Mouse (Mus musculus): ENCODE measurements around the gene Gm49384. TPM values are rescaled to one million over a fixed set of nuclear protein-coding genes. Genes with fewer than 3 reads are reported as not detected.
"Not testable (repeated sequence)": the region's sequence is repeated elsewhere in the genome, so short reads cannot be mapped to it uniquely, and the experiment has no call there.

Gene Gm49384
- polyA plus RNA-seq, 1 experiment from 2014 or later = 31.2 TPM

- H3K27ac ChIP-seq = no peak overlapping the region
- no peaks in the 10 kb centered on the region for H3K9me3 ChIP-seq
- WGBS = 87% methylated on average over 4 of the region's 4 CpGs
- no peak overlapping the region for H3K9ac ChIP-seq
- no peak overlapping the region for H3K4me2 ChIP-seq
- peaks cover 16% of the 10 kb centered on the region for H3K4me1 ChIP-seq
- peaks cover 16% of the 10 kb centered on the region for H3K36me3 ChIP-seq (replicated peaks)
- no peaks in the 10 kb centered on the region for H3K27me3 ChIP-seq
- H3K4me3 ChIP-seq (replicated peaks) = no peak overlapping the region
- ATAC-seq (ENCODE audit: low FRiP score) = no peak
Observed at GRCm38 (mm10) chr12:69181800-69182199, 22.3 kb downstream of the Gm49384 start.

- Histone ChIP-seq H3K9ac (no peak overlapping the region), H3K4me2 (no peak overlapping the region), H3K27me3 (no peaks in the 10 kb centered on the region), H3K9me3 (no peaks in the 10 kb centered on the region), H3K36me3 (replicated peaks) (peaks cover 26% of the 10 kb centered on the region), H3K27ac (no peak overlapping the region), H3K4me3 (replicated peaks) (no peak overlapping the region), H3K4me1 (peaks cover 3% of the 10 kb centered on the region)
- WGBS = 81% methylated on average over 12 of the region's 12 CpGs
- no peak for ATAC-seq (ENCODE audit: low FRiP score)
Observed at GRCm38 (mm10) chr12:69179371-69179770, 24.7 kb downstream of the Gm49384 start.

DNA sequence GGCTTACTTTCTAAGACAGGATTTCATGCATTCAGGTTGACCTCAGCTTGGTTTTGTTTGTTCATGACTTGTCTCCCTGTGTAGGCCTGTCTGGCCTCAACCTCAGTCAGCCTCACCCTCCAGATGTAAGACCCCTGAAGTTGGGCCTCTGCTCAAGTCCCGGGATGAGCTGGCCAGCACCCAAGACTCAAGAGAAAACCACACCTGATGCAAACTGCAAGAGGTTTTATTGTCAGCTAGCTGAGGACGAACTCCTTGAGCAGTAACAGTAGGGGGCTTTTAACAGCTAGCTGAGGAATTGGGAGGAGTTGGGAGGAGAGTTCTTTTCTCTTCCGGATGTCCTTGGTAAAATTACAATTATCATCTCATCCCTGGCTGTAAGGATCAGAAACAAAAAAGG is 26.5 kb downstream of the Gm49384 start:
- Histone ChIP-seq H3K27ac (no peak overlapping the region), H3K27me3 (no peaks in the 10 kb centered on the region), H3K4me3 (replicated peaks) (no peak overlapping the region), H3K9me3 (no peaks in the 10 kb centered on the region), H3K9ac (no peak overlapping the region), H3K4me2 (no peak overlapping the region), H3K36me3 (replicated peaks) (peaks cover 34% of the 10 kb centered on the region), H3K4me1 (no peaks in the 10 kb centered on the region)
- WGBS = 87% methylated on average over 3 of the region's 3 CpGs
- no peak for ATAC-seq (ENCODE audit: low FRiP score)

- no peaks in the 10 kb centered on the region for H3K27me3 ChIP-seq
- H3K4me1 ChIP-seq = no peaks in the 10 kb centered on the region
- no peaks in the 10 kb centered on the region for H3K9me3 ChIP-seq
- H3K4me3 ChIP-seq (replicated peaks) = no peak overlapping the region
- WGBS = 94% methylated on average over 3 of the region's 3 CpGs
- no peak overlapping the region for H3K27ac ChIP-seq
- no peak overlapping the region for H3K4me2 ChIP-seq
- no peak overlapping the region for H3K9ac ChIP-seq
- ATAC-seq (ENCODE audit: low FRiP score) = no peak
- peaks cover 26% of the 10 kb centered on the region for H3K36me3 ChIP-seq (replicated peaks)
Observed at GRCm38 (mm10) chr12:69175975-69176374, 28.1 kb downstream of the Gm49384 start.

DNA sequence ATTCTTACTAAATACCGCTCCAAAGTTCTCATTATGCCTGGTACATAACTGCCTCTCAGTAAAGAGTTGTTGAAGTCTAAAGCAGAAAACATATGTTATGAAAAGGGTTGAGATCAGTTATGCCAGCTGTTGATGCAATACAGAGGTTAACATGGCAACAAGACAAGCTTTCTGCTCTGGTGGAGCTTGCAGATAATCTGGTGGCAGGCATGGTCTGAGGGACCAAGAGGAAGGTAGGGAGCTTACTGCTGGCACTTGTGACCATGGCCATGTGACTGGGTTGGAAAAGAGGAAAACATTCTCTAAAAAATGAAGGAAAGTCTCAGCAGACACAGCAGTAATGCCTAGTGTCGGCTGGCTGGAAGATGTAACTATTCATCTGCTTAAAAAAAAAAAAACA is 32.8 kb downstream of the Gm49384 start:
- Histone ChIP-seq H3K4me3 (replicated peaks) (no peak overlapping the region), H3K9ac (no peak overlapping the region), H3K4me1 (peaks cover 14% of the 10 kb centered on the region), H3K4me2 (no peak overlapping the region), H3K27ac (no peak overlapping the region), H3K36me3 (replicated peaks) (peaks cover 20% of the 10 kb centered on the region), H3K9me3 (no peaks in the 10 kb centered on the region), H3K27me3 (no peaks in the 10 kb centered on the region)
- WGBS = 94% methylated on average over 2 of the region's 2 CpGs
- no peak for ATAC-seq (ENCODE audit: low FRiP score)

- Histone ChIP-seq H3K4me1 (peaks cover 14% of the 10 kb centered on the region), H3K36me3 (replicated peaks) (peaks cover 10% of the 10 kb centered on the region; the same call in 1 of the 2 replicates), H3K27me3 (no peaks in the 10 kb centered on the region), H3K4me2 (peak within 1 kb of the TSS; percentile 91), H3K9me3 (no peaks in the 10 kb centered on the region), H3K9ac (peak within 1 kb of the TSS; percentile 74), H3K27ac (peak within 1 kb of the TSS; percentile 73), H3K4me3 (replicated peaks) (peak within 1 kb of the TSS; percentile 82)
- ATAC-seq (ENCODE audit: low FRiP score) = peak; percentile 95
- WGBS = under 1% methylated on average over 40 of the region's 40 CpGs
Observed at GRCm38 (mm10) chr12:69168461-69169106, 35.5 kb downstream of the Gm49384 start, which contains the start of gene Lrr1. TSS of gene Lrr1 (plus strand) at chr12:69168814.

- H3K9me3 ChIP-seq = no peaks in the 10 kb centered on the region
- H3K9ac ChIP-seq = peak overlapping the region; percentile 74
- H3K36me3 ChIP-seq (replicated peaks) = peaks cover 5% of the 10 kb centered on the region; the same call in 1 of the 2 replicates
- WGBS = 9% methylated on average over 18 of the region's 18 CpGs
- peak overlapping the region; percentile 91 for H3K4me2 ChIP-seq
- peak; percentile 64 for ATAC-seq (ENCODE audit: low FRiP score)
- H3K4me3 ChIP-seq (replicated peaks) = peak overlapping the region; percentile 82
- no peaks in the 10 kb centered on the region for H3K27me3 ChIP-seq
- H3K4me1 ChIP-seq = peaks cover 14% of the 10 kb centered on the region
- peak overlapping the region; percentile 73 for H3K27ac ChIP-seq
Observed at GRCm38 (mm10) chr12:69167656-69168460, 36.2 kb downstream of the Gm49384 start.

- H3K9me3 ChIP-seq; H3K9ac ChIP-seq; H3K36me3 ChIP-seq (replicated peaks); H3K4me3 ChIP-seq (replicated peaks); ATAC-seq (ENCODE audit: low FRiP score); H3K27me3 ChIP-seq; H3K27ac ChIP-seq; H3K4me2 ChIP-seq: not testable (repeated sequence)
- 63% methylated on average over 8 of the region's 8 CpGs for WGBS
- H3K4me1 ChIP-seq = peaks cover 14% of the 10 kb centered on the region
Observed at GRCm38 (mm10) chr12:69166861-69167581, 37.0 kb downstream of the Gm49384 start.

- 69% methylated on average over 3 of the region's 3 CpGs for WGBS
- no peak overlapping the region for H3K27ac ChIP-seq
- no peaks in the 10 kb centered on the region for H3K9me3 ChIP-seq
- ATAC-seq (ENCODE audit: low FRiP score) = no peak
- no peaks in the 10 kb centered on the region for H3K36me3 ChIP-seq (replicated peaks)
- no peak overlapping the region for H3K4me3 ChIP-seq (replicated peaks)
- no peak overlapping the region for H3K4me2 ChIP-seq
- peaks cover 11% of the 10 kb centered on the region for H3K4me1 ChIP-seq
- no peak overlapping the region for H3K9ac ChIP-seq
- no peaks in the 10 kb centered on the region for H3K27me3 ChIP-seq
Observed at GRCm38 (mm10) chr12:69164904-69165303, 39.2 kb downstream of the Gm49384 start.

DNA sequence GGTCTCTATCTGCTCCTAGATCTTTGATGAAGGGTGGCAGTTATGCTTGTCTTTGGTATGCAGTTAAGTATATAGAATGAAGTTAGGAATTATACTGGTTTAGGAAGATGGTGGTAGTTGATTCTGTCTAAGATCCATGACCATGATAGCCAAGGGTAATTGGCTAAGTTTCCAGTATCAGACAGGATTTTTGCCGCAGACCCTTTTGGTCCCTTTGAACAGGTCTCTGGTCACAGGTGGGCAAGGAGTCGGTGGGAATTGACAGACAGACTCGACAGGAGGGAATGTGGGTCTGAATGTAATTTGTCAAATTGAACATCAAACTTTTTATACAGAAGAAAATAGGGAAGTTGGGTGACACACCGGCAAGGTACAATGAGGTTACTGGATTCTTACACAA is 40.5 kb downstream of the Gm49384 start:
- H3K4me3 ChIP-seq (replicated peaks); H3K36me3 ChIP-seq (replicated peaks); H3K27me3 ChIP-seq; ATAC-seq (ENCODE audit: low FRiP score); H3K9ac ChIP-seq; H3K4me2 ChIP-seq; H3K9me3 ChIP-seq; H3K4me1 ChIP-seq; H3K27ac ChIP-seq: not testable (repeated sequence)
- WGBS = 86% methylated on average over 4 of the region's 4 CpGs

DNA sequence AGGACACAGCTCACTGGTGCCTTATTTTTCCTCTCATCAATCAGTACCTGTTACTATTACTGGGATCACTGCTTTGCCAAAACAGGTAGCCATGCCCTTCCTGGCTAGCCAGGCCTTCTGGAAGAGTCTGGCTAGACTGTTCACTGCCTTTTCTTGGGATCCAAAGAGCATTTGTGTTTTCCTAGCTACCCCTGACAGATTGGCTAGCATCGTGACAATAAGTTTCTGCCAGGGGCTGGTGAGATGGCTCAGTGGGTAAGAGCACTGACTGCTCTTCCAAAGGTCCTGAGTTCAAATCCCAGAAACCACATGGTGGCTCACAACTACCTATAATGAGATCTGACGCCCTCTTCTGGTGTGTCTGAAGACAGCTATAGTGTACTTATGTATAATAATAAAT is 43.4 kb downstream of the Gm49384 start:
- not testable (repeated sequence) for H3K4me1 ChIP-seq, H3K27ac ChIP-seq

GRCm38 (mm10) chr12:69159578-69159940 is 44.5 kb downstream of the Gm49384 start:
- Histone ChIP-seq H3K4me2 (0 out of 2 replicates have a peak overlapping the region, but pooled peaks have one; percentile 6), H3K27me3 (no peaks in the 10 kb centered on the region), H3K27ac (no peak overlapping the region), H3K4me1 (peaks cover 9% of the 10 kb centered on the region), H3K36me3 (replicated peaks) (peaks cover 23% of the 10 kb centered on the region), H3K9me3 (no peaks in the 10 kb centered on the region), H3K4me3 (replicated peaks) (peak overlapping the region; percentile 14), H3K9ac (no peak overlapping the region)
- WGBS = 5% methylated on average over 9 of the region's 9 CpGs
- ATAC-seq (ENCODE audit: low FRiP score) = peak; percentile 5; the same call in 1 of the 2 replicates

More for the DNA sequence above, 43.4 kb downstream of the Gm49384 start:
- WGBS = 82% methylated on average over 2 of the region's 2 CpGs
- H3K4me2 ChIP-seq; H3K9me3 ChIP-seq; H3K9ac ChIP-seq; H3K27me3 ChIP-seq; ATAC-seq (ENCODE audit: low FRiP score); H3K4me3 ChIP-seq (replicated peaks): not testable (repeated sequence)
- H3K36me3 ChIP-seq (replicated peaks) = peaks cover 18% of the 10 kb centered on the region
